Mouse (Mus musculus) embryonic stem cell, embryonic (primary cell): ENCODE results near the gene Aldh16a1.

ENCODE experiments used
- CTCF ChIA-PET, 4 experiments: fragments of 300-600 bp in 2 of 4; fragments of 350-600 bp in 2 of 4; sonication (Branson Sonifier 250); formaldehyde crosslinking; loops; one replicate each; lab custom pipeline; 2022; ENCODE audit warnings: inconsistent platforms in 2 of 4; lab: Charles Lee
- POLR2A ChIA-PET, 4 experiments: fragments of 300-600 bp in 2 of 4; fragments of 350-600 bp in 2 of 4; sonication (Branson Sonifier 250); formaldehyde crosslinking; loops; one replicate each; lab custom pipeline; 2022; ENCODE audit warnings: antibody characterized with exemption in 4 of 4, inconsistent platforms in 1 of 4; lab: Charles Lee

Gene Aldh16a1

GRCm38 (mm10) chr7:45095367-45095766, 59.0 kb downstream of the Aldh16a1 start:
- POLR2A ChIA-PET = interaction anchor here in 2 of 4 experiments (0.6 to 18.8 kb wide), 15 partner anchors 9 to 240 kb away, joined by 3 to 368 read pairs (median 4); partner anchors contain the start of genes Fcgrt (in 2 of the 2), Hrc (in 1 of the 2), Prmt1 (in 1 of the 2) and Rpl13a (in 1 of the 2)

GRCm38 (mm10) chr7:45094121-45094520, 60.3 kb downstream of the Aldh16a1 start:
- ChIA-PET CTCF (interaction anchor here in 1 of 4 experiments (1.6 kb wide), 2 partner anchors 26 to 41 kb away, joined by 3 to 4 read pairs; no protein-coding TSS in a partner anchor), POLR2A (interaction anchor here in 2 of 4 experiments (0.6 to 18.8 kb wide), 5 partner anchors 11 to 31 kb away, joined by 3 to 368 read pairs (median 46); partner anchors contain the start of genes Fcgrt (in 2 of the 2), Rpl13a (in 1 of the 2) and Rps11 (in 1 of the 2))

More at GRCm38 (mm10) chr7:45095367-45095766, 59.0 kb downstream of the Aldh16a1 start:
- CTCF ChIA-PET = interaction anchor here in 2 of 4 experiments (0.6 to 2.2 kb wide), 3 partner anchors 12 to 27 kb away, joined by 3 to 7 read pairs (median 6); no protein-coding TSS in a partner anchor

- ChIA-PET CTCF (interaction anchor here in 2 of 4 experiments (0.5 to 1.6 kb wide), 4 partner anchors 25 to 764 kb away, joined by 3 to 4 read pairs (median 4); no protein-coding TSS in a partner anchor), POLR2A (interaction anchor here in 3 of 4 experiments (0.6 to 18.8 kb wide), 14 partner anchors 11 to 694 kb away, joined by 3 to 368 read pairs (median 7); partner anchors contain the start of genes Fcgrt (in 2 of the 3), Rpl13a (in 2 of the 3), Aldh16a1 (in 1 of the 3) and Pih1d1 (in 1 of the 3))
Observed at GRCm38 (mm10) chr7:45093516-45093905, 60.9 kb downstream of the Aldh16a1 start.

- CTCF ChIA-PET = interaction anchor here in 2 of 4 experiments (0.6 to 1.6 kb wide), 6 partner anchors 9 to 764 kb away, joined by 3 to 10 read pairs (median 4); partner anchors contain the start of gene Gys1 (in 1 of the 2)
- POLR2A ChIA-PET = interaction anchor here in 3 of 4 experiments (0.6 to 18.8 kb wide), 21 partner anchors 10 to 898 kb away, joined by 3 to 368 read pairs (median 5); partner anchors contain the start of genes Fcgrt (in 2 of the 3), Rpl13a (in 2 of the 3), Aldh16a1 (in 1 of the 3) and Bax (in 1 of the 3)
Observed at GRCm38 (mm10) chr7:45092828-45093515, 61.4 kb downstream of the Aldh16a1 start.

- CTCF ChIA-PET = interaction anchor here in 3 of 4 experiments (0.6 to 1.5 kb wide), 20 partner anchors 9 to 343 kb away, joined by 3 to 18 read pairs (median 4); partner anchors contain the start of genes Flt3l (in 2 of the 3), Aldh16a1 (in 1 of the 3), Gm45713 (in 1 of the 3) and Gys1 (in 1 of the 3)
- POLR2A ChIA-PET = interaction anchor here (0.5 to 18.8 kb wide), 73 partner anchors 8 to 725 kb away, joined by 3 to 368 read pairs (median 4); partner anchors contain the start of genes Fcgrt (in 3 of the 4), Prmt1 (in 3 of the 4), Aldh16a1 (in 2 of the 4) and Rpl13a (in 2 of the 4)
Observed at GRCm38 (mm10) chr7:45092048-45092447, 62.3 kb downstream of the Aldh16a1 start, which contains the start of gene Rcn3. Gene Rcn3, minus strand, starts transcription at chr7:45092221.

GRCm38 (mm10) chr7:45091001-45091990, 63.1 kb downstream of the Aldh16a1 start:
- ChIA-PET POLR2A (interaction anchor here (0.6 to 18.8 kb wide), 92 partner anchors 9 to 724 kb away, joined by 3 to 368 read pairs (median 4); partner anchors contain the start of genes Aldh16a1 (in 3 of the 4), Fcgrt (in 3 of the 4), Prmt1 (in 3 of the 4) and Pih1d1 (in 2 of the 4)), CTCF (interaction anchor here in 3 of 4 experiments (0.7 to 1.6 kb wide), 24 partner anchors 9 to 343 kb away, joined by 3 to 18 read pairs (median 4); partner anchors contain the start of genes Flt3l (in 2 of the 3), Aldh16a1 (in 1 of the 3), Gm45713 (in 1 of the 3) and Gys1 (in 1 of the 3))
